ENCODE assay signal across 14 mouse cellular contexts in the genomic region with DNA sequence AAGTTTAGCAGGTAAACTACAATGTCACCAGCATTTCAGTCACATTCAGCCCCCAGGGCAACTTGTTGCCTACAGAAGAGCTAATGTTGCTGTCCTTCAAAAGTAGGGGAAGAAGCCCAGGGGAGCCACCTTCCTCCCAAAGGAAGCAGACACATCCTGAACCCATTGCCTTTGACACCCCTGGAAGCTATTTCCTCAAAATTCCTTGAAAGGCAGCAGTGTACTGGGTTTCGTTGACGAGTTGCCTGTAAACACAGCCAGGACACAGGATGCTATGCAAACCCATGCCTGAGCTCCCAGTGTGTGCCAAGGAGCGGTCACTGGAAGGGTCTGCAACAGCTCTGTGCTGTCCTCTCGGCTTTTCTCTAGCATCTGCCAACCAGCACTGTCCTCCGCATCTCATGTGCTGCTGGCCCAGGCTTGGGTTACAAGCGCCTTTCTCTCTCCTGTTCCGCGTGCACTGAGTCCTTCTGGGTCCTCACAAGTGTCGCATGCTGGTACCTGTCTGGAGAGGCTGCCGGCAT.
DNase-seq lines count a peak whose midpoint lies in the region; ATAC-seq lines count a peak whose summit lies in the region.
"Had no signal": no experiment of that assay in that cellular context is flagged by ENCODE, and none has a peak within 500 bp of the region (broad histone marks: within the 10 kb centered on the region; RNA-seq: fewer than 3 reads in every experiment).

No protein-coding gene starts in this region.

- no peak for ATAC-seq in hindbrain, embryonic 12.5 days (ENCODE audit: low FRiP score)
- ATAC-seq in hindbrain, embryonic 11.5 days (ENCODE audit: low FRiP score) = no peak
- no peak for ATAC-seq in midbrain, embryonic 13.5 days
- ATAC-seq: intestine, postnatal 0 days had no signal

- DNase-seq in adrenal gland, adult 2 months = peak; percentile 13
- no peak for DNase-seq in adrenal gland, postnatal 4 days (ENCODE audit: low spot score in 2 of 2)
- no peak for DNase-seq in hindbrain, embryonic 11.5 days (ENCODE audit: low spot score)
- no peak for DNase-seq in midbrain, embryonic 10.5 days (ENCODE audit: low spot score)
- DNase-seq in mesoderm, embryonic 11.5 days (ENCODE audit: low read depth, low spot score) = peak; percentile 9
- no peak for DNase-seq in cerebellum, adult 18-20 months
- DNase-seq: cerebellum, adult 9-10 months; layer of hippocampus, postnatal 36 days had no signal

- no peak overlapping the region for H3K9ac ChIP-seq in hindbrain, embryonic 12.5 days
- H3K9ac ChIP-seq in hindbrain, embryonic 11.5 days (ENCODE audit: low read depth, low read length) = no peak overlapping the region
- no peak overlapping the region for H3K9ac ChIP-seq in midbrain, embryonic 13.5 days (replicated peaks)
- H3K9ac ChIP-seq: embryonic facial prominence, embryonic 12.5 days had no signal

- no peaks in the 10 kb centered on the region for H3K9me3 ChIP-seq in hindbrain, embryonic 12.5 days (replicated peaks)
- no peaks in the 10 kb centered on the region for H3K9me3 ChIP-seq in hindbrain, embryonic 11.5 days (ENCODE audit: control insufficient read depth, low read length)
- H3K9me3 ChIP-seq in midbrain, embryonic 10.5 days (replicated peaks) = no peaks in the 10 kb centered on the region
- no peaks in the 10 kb centered on the region for H3K9me3 ChIP-seq in midbrain, embryonic 13.5 days
- H3K9me3 ChIP-seq: embryonic facial prominence, embryonic 12.5 days; heart, embryonic 10.5 days; hindbrain, embryonic 10.5 days had no signal

- no peak overlapping the region for H3K4me3 ChIP-seq in hindbrain, embryonic 12.5 days
- no peak overlapping the region for H3K4me3 ChIP-seq in hindbrain, embryonic 11.5 days (ENCODE audit: low read depth, low read length)
- H3K4me3 ChIP-seq in midbrain, embryonic 10.5 days = no peak overlapping the region
- H3K4me3 ChIP-seq in midbrain, embryonic 13.5 days (replicated peaks) = no peak overlapping the region
- H3K4me3 ChIP-seq: embryonic facial prominence, embryonic 12.5 days; heart, embryonic 10.5 days; hindbrain, embryonic 10.5 days had no signal

- no peaks in the 10 kb centered on the region for H3K36me3 ChIP-seq in hindbrain, embryonic 12.5 days
- no peaks in the 10 kb centered on the region for H3K36me3 ChIP-seq in hindbrain, embryonic 11.5 days (ENCODE audit: control insufficient read depth, insufficient read depth, low read length)
- H3K36me3 ChIP-seq in midbrain, embryonic 10.5 days = no peaks in the 10 kb centered on the region
- no peaks in the 10 kb centered on the region for H3K36me3 ChIP-seq in midbrain, embryonic 13.5 days
- H3K36me3 ChIP-seq: embryonic facial prominence, embryonic 12.5 days; heart, embryonic 10.5 days; hindbrain, embryonic 10.5 days had no signal

- H3K27ac ChIP-seq in hindbrain, embryonic 12.5 days = 0 out of 2 replicates have a peak overlapping the region, but pooled peaks have one; percentile 12
- no peak overlapping the region for H3K27ac ChIP-seq in hindbrain, embryonic 11.5 days (ENCODE audit: low read depth, low read length)
- H3K27ac ChIP-seq in midbrain, embryonic 10.5 days (replicated peaks) = 0 out of 2 replicates have a peak overlapping the region, but pooled peaks have one; percentile 15
- H3K27ac ChIP-seq in midbrain, embryonic 13.5 days = no peak overlapping the region
- H3K27ac ChIP-seq: embryonic facial prominence, embryonic 12.5 days; heart, embryonic 10.5 days; hindbrain, embryonic 10.5 days had no signal

- 83% methylated on average over 10 of the region's 10 CpGs for WGBS in hindbrain, embryonic 12.5 days
- WGBS in hindbrain, embryonic 11.5 days = 79% methylated on average over 10 of the region's 10 CpGs
- WGBS in midbrain, embryonic 10.5 days = 89% methylated on average over 10 of the region's 10 CpGs
- 94% methylated on average over 10 of the region's 10 CpGs for WGBS in midbrain, embryonic 13.5 days

- no peaks in the 10 kb centered on the region for H3K4me1 ChIP-seq in hindbrain, embryonic 12.5 days
- no peaks in the 10 kb centered on the region for H3K4me1 ChIP-seq in hindbrain, embryonic 11.5 days (replicated peaks; ENCODE audit: control insufficient read depth, insufficient read depth, low read length)
- 0 out of 2 replicates have a peak, but pooled peaks cover 11% of the 10 kb centered on the region for H3K4me1 ChIP-seq in midbrain, embryonic 10.5 days
- no peaks in the 10 kb centered on the region; the same call in 1 of the 2 replicates for H3K4me1 ChIP-seq in midbrain, embryonic 13.5 days (replicated peaks)
- H3K4me1 ChIP-seq: embryonic facial prominence, embryonic 12.5 days; heart, embryonic 10.5 days; hindbrain, embryonic 10.5 days had no signal

- H3K27me3 ChIP-seq in hindbrain, embryonic 12.5 days = no peaks in the 10 kb centered on the region
- H3K27me3 ChIP-seq in hindbrain, embryonic 11.5 days (ENCODE audit: control insufficient read depth, insufficient read depth, low read length) = no peaks in the 10 kb centered on the region
- H3K27me3 ChIP-seq in midbrain, embryonic 10.5 days (ENCODE audit: low read depth, poor library complexity, severe bottlenecking) = no peaks in the 10 kb centered on the region
- H3K27me3 ChIP-seq in midbrain, embryonic 13.5 days = no peaks in the 10 kb centered on the region
- H3K27me3 ChIP-seq: embryonic facial prominence, embryonic 12.5 days had no signal

- no peak overlapping the region for H3K4me2 ChIP-seq in hindbrain, embryonic 12.5 days (replicated peaks)
- H3K4me2 ChIP-seq in hindbrain, embryonic 11.5 days (replicated peaks; ENCODE audit: low read depth, low read length) = no peak overlapping the region
- no peak overlapping the region for H3K4me2 ChIP-seq in midbrain, embryonic 13.5 days (replicated peaks)
- H3K4me2 ChIP-seq: embryonic facial prominence, embryonic 12.5 days had no signal

Comparison
In these comparisons a context has a peak if more than half of its experiments do, and no peak if none do; other contexts are left out.
1. DNase-seq: peak in adrenal gland, adult 2 months (single experiment) and mesoderm, embryonic 11.5 days (single experiment); none in adrenal gland, postnatal 4 days (0 of 2), hindbrain, embryonic 11.5 days (single experiment), midbrain, embryonic 10.5 days (single experiment) and cerebellum, adult 18-20 months (0 of 2).
2. H3K27ac ChIP-seq: peak in hindbrain, embryonic 12.5 days (single experiment) and midbrain, embryonic 10.5 days (single experiment); none in hindbrain, embryonic 11.5 days (single experiment) and midbrain, embryonic 13.5 days (single experiment).